Mouse (Mus musculus): ENCODE results near the gene Prh1.
"Not testable (repeated sequence)": the region's sequence is repeated elsewhere in the genome, so short reads cannot be mapped to it uniquely, and the experiment has no call there.

The Prh1 gene

DNA sequence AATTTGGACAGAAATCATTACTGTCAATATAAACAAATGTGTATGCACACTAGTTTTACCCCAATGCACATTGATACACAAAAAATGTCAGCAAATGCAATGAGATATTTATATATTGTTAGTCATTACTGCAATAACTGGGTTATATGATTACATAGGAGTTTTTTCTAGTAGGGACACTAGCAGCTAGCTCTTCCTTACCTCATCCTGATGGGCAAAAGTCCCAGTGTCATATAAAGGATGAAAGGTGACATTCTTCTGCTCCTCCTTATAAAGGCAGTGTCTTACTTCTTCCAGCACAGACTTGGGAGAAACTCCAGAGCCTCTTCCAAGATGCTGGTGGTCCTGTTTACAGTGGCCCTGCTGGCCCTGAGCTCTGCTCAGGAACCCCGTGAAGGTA, at the start of gene Prh1:
Gene Prh1 (plus strand): TSS at position 301 of the 400 bp plus-strand sequence.
- not testable (repeated sequence) for DNase-seq

DNA sequence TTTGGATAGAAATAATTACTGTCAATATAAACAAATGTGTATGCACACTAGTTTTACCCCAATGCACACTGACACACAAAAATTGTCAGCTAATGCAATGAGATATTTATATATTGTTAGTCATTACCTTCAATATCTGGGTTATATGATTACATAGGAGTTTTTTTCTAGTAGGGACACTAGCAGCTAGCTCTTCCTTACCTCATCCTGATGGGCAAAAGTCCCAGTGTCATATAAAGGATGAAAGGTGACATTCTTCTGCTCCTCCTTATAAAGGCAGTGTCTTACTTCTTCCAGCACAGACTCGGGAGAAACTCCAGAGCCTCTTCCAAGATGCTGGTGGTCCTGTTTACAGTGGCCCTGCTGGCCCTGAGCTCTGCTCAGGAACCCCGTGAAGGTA, 26.0 kb downstream of the Prh1 start, which contains the start of gene Prp2:
Gene Prp2 (plus strand): TSS at position 301 of the 400 bp plus-strand sequence.
- not testable (repeated sequence) for DNase-seq

All from cerebellum, adult 9-11 months (tissue).